Mouse (Mus musculus) heart, embryonic 16.5 days (tissue): ENCODE data around the gene Anxa7. TPM values are rescaled to one million over a fixed set of nuclear protein-coding genes. Genes with fewer than 3 reads are reported as not detected.

Experiments used
- ATAC-seq: fragments of 200-750 bp; cut with Nextera tagmentation; replicated peaks from 2 replicates; pipeline ENCODE4 v1.8.0; 2017; ENCODE audit warnings: moderate number of reproducible peaks; ENCODE audit not compliant: insufficient read depth, low FRiP score; ENCODE audit errors: extremely low read depth
- H3K27ac ChIP-seq: fragments of 300-500 bp; sonication (generic); 2 replicates; pipeline ENCODE4 v1.5.1; 2014; ENCODE audit warnings: mild to moderate bottlenecking, low read length, control low read depth, moderate library complexity
- H3K27me3 ChIP-seq: fragments of 300-500 bp; sonication (generic); 2 replicates; pipeline ENCODE4 v1.6.1; 2014; ENCODE audit warnings: low read length, mixed read lengths; ENCODE audit not compliant: control insufficient read depth, insufficient read depth
- H3K36me3 ChIP-seq: fragments of 300-500 bp; sonication (generic); 2 replicates; pipeline ENCODE4 v1.6.1; 2014; ENCODE audit not compliant: control insufficient read depth, insufficient read depth
- H3K4me1 ChIP-seq: fragments of 300-500 bp; sonication (generic); 2 replicates; pipeline ENCODE4 v1.6.1; 2014; ENCODE audit warnings: low read length, mixed read lengths; ENCODE audit not compliant: control insufficient read depth, insufficient read depth
- H3K4me2 ChIP-seq: fragments of 300-500 bp; sonication (generic); 2 replicates; pipeline ENCODE4 v1.6.1; 2014; ENCODE audit warnings: low read depth, mild to moderate bottlenecking, control low read depth, low read length
- H3K4me3 ChIP-seq: fragments of 300-500 bp; sonication (generic); 2 replicates; pipeline ENCODE4 v1.5.1; 2014; ENCODE audit warnings: mild to moderate bottlenecking, control low read depth, low read length
- H3K9ac ChIP-seq: fragments of 300-500 bp; sonication (generic); 2 replicates; pipeline ENCODE4 v1.6.1; 2014; ENCODE audit warnings: low read length, control low read depth
- H3K9me3 ChIP-seq: fragments of 300-500 bp; sonication (generic); replicated peaks from 2 replicates; pipeline ENCODE4 v1.6.1; 2016; ENCODE audit warnings: low read length; ENCODE audit not compliant: control insufficient read depth
- WGBS: fragments of 180-500 bp; shearing (Covaris S2); extraction: QIAGEN DNeasy Blood & Tissue Kit; methylation state at CpG from one replicate; pipeline ENCODE4 v1.1.7; 2014; 5-methylcytosine and 5-hydroxymethylcytosine counted together
- polyA plus RNA-seq: library from polyadenylated mRNA; unstranded; fragments of >200 nt; fragmentation: Nextera tagmentation; extraction: Ambion mirVana; gene quantifications from 2 replicates; pipeline ENCODE4 v1.2.1, GENCODE M21; 2015

Gene Anxa7
- polyA plus RNA-seq, result 45.8 and 51.5 TPM in 2 replicates

- H3K9ac ChIP-seq, result peak within 1 kb of the TSS; percentile 86
- peaks cover 7% of the 10 kb centered on the region; the same call in 1 of the 2 replicates for H3K36me3 ChIP-seq
- H3K27me3 ChIP-seq, result no peaks in the 10 kb centered on the region
- peaks cover 11% of the 10 kb centered on the region for H3K4me1 ChIP-seq
- no peaks in the 10 kb centered on the region for H3K9me3 ChIP-seq
- peak; percentile 82 for ATAC-seq
- H3K4me3 ChIP-seq, result peak within 1 kb of the TSS; percentile 77
- WGBS, result under 1% methylated on average over 48 of the region's 48 CpGs
- H3K4me2 ChIP-seq, result peak within 1 kb of the TSS; percentile 74
- H3K27ac ChIP-seq, result peak within 1 kb of the TSS; percentile 68
Observed at GRCm38 (mm10) chr14:20479291-20480194, at the start of gene Anxa7. Gene Anxa7 (minus strand): TSS chr14:20480133.

- Histone ChIP-seq H3K9ac (no peak overlapping the region), H3K4me3 (no peak overlapping the region), H3K27ac (no peak overlapping the region), H3K4me2 (no peak overlapping the region), H3K36me3 (no peaks in the 10 kb centered on the region), H3K9me3 (no peaks in the 10 kb centered on the region), H3K27me3 (no peaks in the 10 kb centered on the region), H3K4me1 (no peaks in the 10 kb centered on the region)
- 78% methylated on average over 4 of the region's 4 CpGs for WGBS
- ATAC-seq, result no peak
Observed at GRCm38 (mm10) chr14:20529643-20530042, 49.7 kb upstream of the Anxa7 start.

- no peak overlapping the region for H3K9ac ChIP-seq
- no peaks in the 10 kb centered on the region for H3K27me3 ChIP-seq
- no peaks in the 10 kb centered on the region for H3K4me1 ChIP-seq
- ATAC-seq, result no peak
- H3K36me3 ChIP-seq, result peaks cover 9% of the 10 kb centered on the region; the same call in 1 of the 2 replicates
- H3K27ac ChIP-seq, result no peak overlapping the region
- no peak overlapping the region for H3K4me3 ChIP-seq
- H3K9me3 ChIP-seq, result no peaks in the 10 kb centered on the region
- 94% methylated on average over 2 of the region's 2 CpGs for WGBS
- H3K4me2 ChIP-seq, result no peak overlapping the region
Observed at GRCm38 (mm10) chr14:20520179-20520578, 40.2 kb upstream of the Anxa7 start.

- Histone ChIP-seq H3K4me3 (no peak overlapping the region), H3K4me1 (no peaks in the 10 kb centered on the region), H3K27me3 (no peaks in the 10 kb centered on the region), H3K4me2 (no peak overlapping the region), H3K9ac (no peak overlapping the region), H3K27ac (no peak overlapping the region), H3K36me3 (peaks cover 9% of the 10 kb centered on the region), H3K9me3 (no peaks in the 10 kb centered on the region)
- no peak for ATAC-seq
- WGBS, result 74% methylated on average over 2 of the region's 2 CpGs
Observed at GRCm38 (mm10) chr14:20508424-20508823, 28.5 kb upstream of the Anxa7 start.

GRCm38 (mm10) chr14:20502966-20503365 lies 23.0 kb upstream of the Anxa7 start:
- H3K4me3 ChIP-seq, result no peak overlapping the region
- WGBS, result 88% methylated on average over 10 of the region's 10 CpGs
- H3K4me2 ChIP-seq, result no peak overlapping the region
- peaks cover 11% of the 10 kb centered on the region for H3K36me3 ChIP-seq
- ATAC-seq, result no peak; the same call in 1 of the 2 replicates
- no peaks in the 10 kb centered on the region for H3K9me3 ChIP-seq
- no peaks in the 10 kb centered on the region for H3K27me3 ChIP-seq
- H3K4me1 ChIP-seq, result no peaks in the 10 kb centered on the region
- H3K9ac ChIP-seq, result no peak overlapping the region
- H3K27ac ChIP-seq, result no peak overlapping the region

- Histone ChIP-seq H3K9me3 (no peaks in the 10 kb centered on the region), H3K9ac (no peak overlapping the region), H3K4me1 (no peaks in the 10 kb centered on the region), H3K4me3 (no peak overlapping the region), H3K4me2 (no peak overlapping the region), H3K27me3 (no peaks in the 10 kb centered on the region), H3K27ac (no peak overlapping the region), H3K36me3 (peaks cover 27% of the 10 kb centered on the region)
- ATAC-seq, result no peak
- 87% methylated on average over 3 of the region's 3 CpGs for WGBS
Observed at GRCm38 (mm10) chr14:20499982-20500381, 20.0 kb upstream of the Anxa7 start.

- 68% methylated on average over 2 of the region's 2 CpGs for WGBS
Observed at GRCm38 (mm10) chr14:20496603-20497002, 16.7 kb upstream of the Anxa7 start, which contains the start of gene Mss51. Gene Mss51 (minus strand): TSS chr14:20496901.

GRCm38 (mm10) chr14:20486031-20486430 lies 6.1 kb upstream of the Anxa7 start:
- no peaks in the 10 kb centered on the region for H3K27me3 ChIP-seq
- no peak overlapping the region for H3K4me3 ChIP-seq
- no peak overlapping the region for H3K9ac ChIP-seq
- no peak for ATAC-seq
- H3K27ac ChIP-seq, result no peak overlapping the region
- no peak overlapping the region for H3K4me2 ChIP-seq
- H3K36me3 ChIP-seq, result peaks cover 21% of the 10 kb centered on the region; the same call in 1 of the 2 replicates
- H3K4me1 ChIP-seq, result no peaks in the 10 kb centered on the region
- 90% methylated on average over 5 of the region's 5 CpGs for WGBS
- no peaks in the 10 kb centered on the region for H3K9me3 ChIP-seq

More at GRCm38 (mm10) chr14:20496603-20497002, 16.7 kb upstream of the Anxa7 start, which contains the start of gene Mss51:
- no peaks in the 10 kb centered on the region for H3K4me1 ChIP-seq
- no peak within 1 kb of the TSS for H3K4me3 ChIP-seq
- H3K9ac ChIP-seq, result no peak within 1 kb of the TSS
- no peaks in the 10 kb centered on the region for H3K9me3 ChIP-seq
- H3K27ac ChIP-seq, result no peak within 1 kb of the TSS
- H3K27me3 ChIP-seq, result no peaks in the 10 kb centered on the region
- H3K36me3 ChIP-seq, result peaks cover 29% of the 10 kb centered on the region
- no peak for ATAC-seq
- H3K4me2 ChIP-seq, result no peak within 1 kb of the TSS
